Mouse (Mus musculus) embryonic facial prominence, embryonic 13.5 days (tissue): ENCODE data around the gene Acsbg2. TPM values are rescaled to one million over a fixed set of nuclear protein-coding genes. Genes with fewer than 3 reads are reported as not detected.
A peak's percentile ranks its signal among the peaks of the same experiment; 100 is the strongest.

Experiments
- ATAC-seq: fragments of 200-750 bp; cut with Nextera tagmentation; 2 replicates; pipeline ENCODE4 v1.8.0; 2017; ENCODE audit warnings: low read depth; ENCODE audit not compliant: insufficient number of reproducible peaks, insufficient read depth, low FRiP score, low TSS enrichment
- H3K27ac ChIP-seq: fragments of 300-500 bp; sonication (generic); 2 replicates; pipeline ENCODE4 v1.5.1; 2015; ENCODE audit warnings: moderate library complexity, mild to moderate bottlenecking, inconsistent platforms
- H3K27me3 ChIP-seq: fragments of 300-500 bp; sonication (generic); 2 replicates; pipeline ENCODE4 v1.6.1; 2015; ENCODE audit warnings: mild to moderate bottlenecking, inconsistent platforms
- H3K36me3 ChIP-seq: fragments of 300-500 bp; sonication (generic); 2 replicates; pipeline ENCODE4 v1.6.1; 2015; ENCODE audit warnings: mild to moderate bottlenecking, inconsistent platforms
- H3K4me1 ChIP-seq: fragments of 300-500 bp; sonication (generic); 2 replicates; pipeline ENCODE4 v1.6.1; 2015; ENCODE audit warnings: inconsistent platforms
- H3K4me2 ChIP-seq: fragments of 300-500 bp; sonication (generic); 2 replicates; pipeline ENCODE4 v1.6.1; 2015; ENCODE audit warnings: moderate library complexity, mild to moderate bottlenecking, inconsistent platforms
- H3K4me3 ChIP-seq: fragments of 300-500 bp; sonication (generic); 2 replicates; pipeline ENCODE4 v1.5.1; 2015; ENCODE audit warnings: mild to moderate bottlenecking, inconsistent platforms
- H3K9ac ChIP-seq: fragments of 300-500 bp; sonication (generic); 2 replicates; pipeline ENCODE4 v1.6.1; 2015; ENCODE audit warnings: mild to moderate bottlenecking, inconsistent platforms
- H3K9me3 ChIP-seq: fragments of 300-500 bp; sonication (generic); 2 replicates; pipeline ENCODE4 v1.6.1; 2016; ENCODE audit warnings: inconsistent platforms
- WGBS: fragments of 180-500 bp; shearing (Covaris S2); methylation state at CpG from one replicate; pipeline ENCODE4 v1.1.7; 2015; ENCODE audit warnings: mixed read lengths; 5-methylcytosine and 5-hydroxymethylcytosine counted together
- polyA plus RNA-seq: library from polyadenylated mRNA; unstranded; fragments of >200 nt; fragmentation: Nextera tagmentation; extraction: Ambion mirVana; gene quantifications from 2 replicates; pipeline ENCODE4 v1.2.1, GENCODE M21; 2015

Acsbg2 gene
- polyA plus RNA-seq, 1 experiment from 2014 or later: not detected

DNA sequence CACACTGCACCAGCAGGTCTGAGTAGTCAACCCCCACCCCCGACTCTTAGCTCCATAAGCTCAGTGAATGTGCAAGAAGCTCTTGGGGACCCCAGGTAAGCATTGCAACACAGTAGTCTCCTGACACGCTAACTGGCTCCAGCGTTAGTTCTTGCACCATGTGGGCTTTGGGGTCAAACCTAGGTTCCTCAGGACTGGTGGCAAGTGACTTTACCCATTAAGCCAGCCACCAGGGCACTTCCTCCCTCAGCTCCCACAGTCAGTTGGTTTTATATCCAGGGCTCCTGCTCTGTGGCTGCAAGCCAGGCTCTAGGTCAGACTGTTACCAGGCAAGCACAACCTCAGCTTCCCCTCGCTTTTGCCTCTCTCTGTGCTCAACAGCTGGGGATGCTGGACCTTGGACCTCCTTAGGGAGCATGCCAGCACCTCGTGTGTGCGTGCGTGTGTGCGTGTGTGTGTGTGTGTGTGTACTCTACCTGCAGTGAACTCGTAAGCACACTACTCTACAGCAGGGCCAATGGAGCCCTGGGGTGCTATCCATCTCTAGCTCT is 21.2 kb upstream of the Acsbg2 start:
- no peak overlapping the region for H3K27ac ChIP-seq
- 94% methylated on average over 9 of the region's 9 CpGs for WGBS
- no peak overlapping the region for H3K4me3 ChIP-seq
- peaks cover 99% of the 10 kb centered on the region for H3K36me3 ChIP-seq
- no peaks in the 10 kb centered on the region for H3K9me3 ChIP-seq
- no peak for ATAC-seq
- no peak overlapping the region for H3K4me2 ChIP-seq
- no peak overlapping the region for H3K9ac ChIP-seq
- H3K4me1 ChIP-seq: no peaks in the 10 kb centered on the region
- no peaks in the 10 kb centered on the region for H3K27me3 ChIP-seq

DNA sequence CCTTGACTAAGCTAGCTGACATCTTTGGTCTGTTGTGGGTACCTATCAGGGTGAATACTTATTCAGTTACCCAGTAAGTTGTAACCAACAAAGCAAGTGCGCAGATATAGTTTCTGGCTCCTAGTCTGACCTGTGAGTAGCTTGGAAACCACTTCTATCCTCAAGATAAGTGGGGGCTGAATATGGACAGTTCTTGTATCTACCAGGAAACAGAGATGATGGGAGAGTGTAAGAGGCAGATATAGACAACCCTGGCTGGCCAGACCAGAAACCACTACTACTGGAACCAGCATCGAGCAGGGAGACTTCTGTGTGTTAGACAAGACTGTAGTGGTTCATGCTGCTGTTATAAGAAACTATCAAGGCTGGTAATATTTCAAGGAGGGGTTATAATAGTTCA is 15.8 kb upstream of the Acsbg2 start:
- H3K36me3 ChIP-seq: peaks cover 68% of the 10 kb centered on the region
- no peaks in the 10 kb centered on the region for H3K4me1 ChIP-seq
- H3K4me3 ChIP-seq: no peak overlapping the region
- H3K4me2 ChIP-seq: no peak overlapping the region
- no peak overlapping the region for H3K9ac ChIP-seq
- WGBS: 92% methylated on average over 2 of the region's 2 CpGs
- no peaks in the 10 kb centered on the region for H3K9me3 ChIP-seq
- no peaks in the 10 kb centered on the region for H3K27me3 ChIP-seq
- H3K27ac ChIP-seq: no peak overlapping the region
- no peak for ATAC-seq

DNA sequence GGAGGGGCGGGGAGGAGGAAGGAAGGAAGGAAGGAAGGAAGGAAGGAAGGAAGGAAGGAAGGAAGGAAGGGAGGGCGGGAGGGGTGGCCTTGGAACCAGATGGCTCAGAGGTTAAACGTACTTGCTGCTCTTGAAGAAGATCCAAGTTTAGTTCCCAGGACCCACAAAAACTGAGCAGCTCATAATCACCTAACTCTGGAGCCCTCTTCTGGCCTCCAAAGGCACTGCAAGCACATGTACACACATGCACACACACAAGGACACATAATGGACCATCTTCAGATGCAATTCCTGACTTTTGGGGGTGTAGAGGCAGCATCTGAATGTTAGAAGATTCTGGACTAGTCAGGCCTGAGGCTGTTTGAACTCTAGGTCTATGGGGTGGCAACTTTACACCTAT is 13.8 kb upstream of the Acsbg2 start:
- no peaks in the 10 kb centered on the region for H3K4me1 ChIP-seq
- no peak for ATAC-seq
- no peak overlapping the region for H3K9ac ChIP-seq
- no peak overlapping the region for H3K4me3 ChIP-seq
- no peak overlapping the region for H3K4me2 ChIP-seq
- H3K27me3 ChIP-seq: no peaks in the 10 kb centered on the region
- H3K27ac ChIP-seq: no peak overlapping the region
- peaks cover 8% of the 10 kb centered on the region; the same call in 1 of the 2 replicates for H3K9me3 ChIP-seq
- H3K36me3 ChIP-seq: peaks cover 49% of the 10 kb centered on the region
- WGBS: 100% methylated on average over 2 of the region's 3 CpGs

DNA sequence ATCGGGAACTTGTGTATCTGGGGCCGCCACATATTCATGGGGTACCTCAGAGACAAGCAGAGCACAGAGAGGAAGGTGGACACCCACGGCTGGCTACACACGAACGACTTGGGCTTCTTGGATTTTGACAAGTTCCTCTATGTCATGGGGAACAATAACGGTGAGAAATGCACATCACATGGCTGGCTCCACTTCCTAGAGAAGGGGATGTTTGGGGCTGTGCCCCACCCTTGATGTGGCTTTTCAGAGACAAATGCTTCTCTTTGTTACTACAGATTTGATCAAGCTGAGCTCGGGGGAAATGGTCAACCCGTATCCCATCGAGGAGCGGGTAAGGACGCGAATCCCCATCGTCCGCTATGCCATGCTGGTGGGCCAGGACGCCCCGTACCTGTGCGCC is 10.6 kb upstream of the Acsbg2 start:
- no peaks in the 10 kb centered on the region for H3K27me3 ChIP-seq
- no peak overlapping the region for H3K9ac ChIP-seq
- ATAC-seq: no peak
- 91% methylated on average over 17 of the region's 17 CpGs for WGBS
- H3K9me3 ChIP-seq: peaks cover 8% of the 10 kb centered on the region; the same call in 1 of the 2 replicates
- no peaks in the 10 kb centered on the region for H3K4me1 ChIP-seq
- H3K36me3 ChIP-seq: peaks cover 17% of the 10 kb centered on the region
- H3K4me3 ChIP-seq: no peak overlapping the region
- no peak overlapping the region for H3K27ac ChIP-seq
- H3K4me2 ChIP-seq: no peak overlapping the region

DNA sequence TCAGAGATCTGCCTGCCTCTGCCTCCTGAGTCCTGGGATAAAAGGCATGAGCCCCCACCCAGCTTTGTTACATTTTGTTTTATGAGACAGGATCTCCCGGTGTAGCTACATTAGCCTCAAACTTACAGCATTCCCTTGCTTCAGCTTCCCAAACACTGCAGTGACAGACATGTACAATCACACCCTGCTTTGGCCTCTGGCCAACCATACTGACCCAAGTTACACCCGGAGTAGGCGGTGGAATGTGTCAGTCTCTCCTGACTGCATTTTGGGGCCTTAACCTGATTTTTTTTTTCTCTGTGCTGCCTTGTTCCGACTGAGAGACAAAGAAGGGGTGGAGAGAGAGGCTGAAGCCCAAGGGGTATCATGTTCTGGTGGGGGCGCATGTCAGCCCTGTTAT is 10.1 kb upstream of the Acsbg2 start:
- Histone ChIP-seq H3K4me1 (no peaks in the 10 kb centered on the region), H3K4me3 (no peak overlapping the region), H3K9me3 (peaks cover 8% of the 10 kb centered on the region; the same call in 1 of the 2 replicates), H3K27ac (no peak overlapping the region), H3K9ac (no peak overlapping the region), H3K27me3 (no peaks in the 10 kb centered on the region), H3K4me2 (no peak overlapping the region), H3K36me3 (peaks cover 12% of the 10 kb centered on the region)
- ATAC-seq: no peak
- WGBS: 72% methylated on average over 5 of the region's 5 CpGs

DNA sequence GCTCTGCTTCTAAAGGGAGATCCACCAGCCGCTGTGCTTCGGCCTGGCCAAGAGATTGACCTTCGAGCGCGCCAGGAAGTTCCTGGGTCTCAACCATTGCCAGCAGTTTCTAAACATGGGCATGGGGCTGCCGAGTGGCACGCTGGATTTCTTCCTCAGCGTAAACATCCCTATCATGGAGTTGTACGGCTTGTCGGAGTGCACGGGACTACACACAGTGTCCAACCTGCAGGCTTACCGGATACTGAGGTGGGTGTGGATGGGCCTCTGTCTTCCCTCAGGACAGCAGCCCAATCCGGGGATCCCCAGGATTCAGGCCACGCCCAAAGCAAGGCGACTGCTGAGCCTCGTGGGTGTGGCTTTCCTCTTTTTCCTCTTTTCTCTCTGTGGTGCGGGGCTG is 9.4 kb upstream of the Acsbg2 start:
- no peak overlapping the region for H3K4me3 ChIP-seq

DNA sequence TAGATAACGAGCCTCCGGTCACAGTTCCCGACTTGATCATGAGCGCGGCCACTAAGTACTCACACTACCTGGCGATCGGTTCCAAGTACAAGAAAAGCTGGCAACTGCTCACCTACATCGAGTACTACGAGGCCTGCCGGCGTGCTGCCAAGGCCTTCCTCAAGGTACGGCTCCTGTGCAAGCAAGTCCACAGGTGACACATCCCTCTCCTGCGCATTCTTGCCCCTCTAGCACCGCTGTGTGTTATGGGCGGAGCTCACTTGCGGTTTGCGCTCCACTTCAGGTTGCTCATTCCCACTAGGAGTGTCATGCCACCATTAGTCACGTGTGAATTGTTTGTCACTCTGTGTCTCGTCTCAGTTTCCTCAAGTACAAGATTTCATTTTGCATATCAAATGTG is 3.2 kb upstream of the Acsbg2 start:
- Histone ChIP-seq H3K36me3 (no peaks in the 10 kb centered on the region), H3K9me3 (no peaks in the 10 kb centered on the region), H3K4me3 (no peak overlapping the region), H3K9ac (no peak overlapping the region), H3K27me3 (no peaks in the 10 kb centered on the region), H3K4me2 (no peak overlapping the region), H3K27ac (no peak overlapping the region), H3K4me1 (no peaks in the 10 kb centered on the region)
- 87% methylated on average over 19 of the region's 19 CpGs for WGBS
- no peak for ATAC-seq

More for the DNA sequence above, 9.4 kb upstream of the Acsbg2 start:
- Histone ChIP-seq H3K4me2 (peak overlapping the region; percentile 43), H3K27ac (no peak overlapping the region), H3K27me3 (no peaks in the 10 kb centered on the region), H3K9me3 (peaks cover 8% of the 10 kb centered on the region; the same call in 1 of the 2 replicates), H3K36me3 (peaks cover 5% of the 10 kb centered on the region), H3K4me1 (no peaks in the 10 kb centered on the region), H3K9ac (no peak overlapping the region)
- ATAC-seq: no peak
- WGBS: 50% methylated on average over 17 of the region's 17 CpGs

DNA sequence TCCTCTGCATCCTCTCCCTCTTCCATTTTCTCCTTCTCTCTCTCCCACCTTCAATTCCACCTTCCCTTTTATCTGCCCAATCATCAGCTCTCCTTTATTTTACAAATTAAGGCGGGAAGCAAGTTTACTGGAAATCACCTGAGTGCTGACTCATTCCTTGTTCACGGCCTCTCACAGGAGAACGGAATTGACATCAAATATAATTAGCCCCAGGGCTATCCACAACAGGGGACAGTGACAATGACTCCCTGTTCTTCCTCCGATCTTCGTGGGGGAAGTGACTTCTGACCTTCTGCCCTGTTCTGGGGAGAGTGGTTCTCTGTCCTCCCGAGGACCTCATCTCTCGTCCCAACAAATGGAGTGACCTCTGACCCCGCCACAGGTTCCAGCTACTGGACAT is 2.7 kb upstream of the Acsbg2 start:
- H3K36me3 ChIP-seq: no peaks in the 10 kb centered on the region
- no peaks in the 10 kb centered on the region for H3K4me1 ChIP-seq
- H3K9ac ChIP-seq: no peak overlapping the region
- no peak overlapping the region for H3K27ac ChIP-seq
- H3K4me2 ChIP-seq: no peak overlapping the region
- 36% methylated on average over 8 of the region's 8 CpGs for WGBS
- H3K27me3 ChIP-seq: no peaks in the 10 kb centered on the region
- ATAC-seq: no peak
- no peaks in the 10 kb centered on the region for H3K9me3 ChIP-seq
- no peak overlapping the region for H3K4me3 ChIP-seq

DNA sequence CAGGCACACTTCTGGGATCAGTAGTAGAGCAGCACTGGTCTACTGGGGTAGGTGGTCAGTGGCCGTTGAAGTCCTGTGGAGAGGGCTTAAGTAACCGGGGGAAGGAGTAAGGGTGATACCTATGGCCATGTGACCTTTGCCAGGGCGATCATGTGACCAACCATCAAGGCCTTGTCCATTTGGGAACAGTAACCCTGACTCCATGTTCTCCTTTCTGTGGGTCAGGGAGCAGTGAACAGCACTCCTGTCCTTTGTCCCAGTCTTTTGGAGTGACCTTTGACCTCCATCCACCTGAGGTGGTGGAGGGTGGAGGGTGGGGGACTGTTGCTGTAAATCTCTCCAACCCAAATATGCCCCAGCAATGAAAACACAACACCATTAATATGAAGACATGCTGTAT is 2.2 kb upstream of the Acsbg2 start:
- Histone ChIP-seq H3K27me3 (no peaks in the 10 kb centered on the region), H3K4me2 (no peak overlapping the region), H3K36me3 (no peaks in the 10 kb centered on the region), H3K9ac (no peak overlapping the region), H3K4me3 (no peak overlapping the region), H3K4me1 (no peaks in the 10 kb centered on the region), H3K27ac (no peak overlapping the region), H3K9me3 (no peaks in the 10 kb centered on the region)
- WGBS: 81% methylated on average over 3 of the region's 3 CpGs
- no peak for ATAC-seq

DNA sequence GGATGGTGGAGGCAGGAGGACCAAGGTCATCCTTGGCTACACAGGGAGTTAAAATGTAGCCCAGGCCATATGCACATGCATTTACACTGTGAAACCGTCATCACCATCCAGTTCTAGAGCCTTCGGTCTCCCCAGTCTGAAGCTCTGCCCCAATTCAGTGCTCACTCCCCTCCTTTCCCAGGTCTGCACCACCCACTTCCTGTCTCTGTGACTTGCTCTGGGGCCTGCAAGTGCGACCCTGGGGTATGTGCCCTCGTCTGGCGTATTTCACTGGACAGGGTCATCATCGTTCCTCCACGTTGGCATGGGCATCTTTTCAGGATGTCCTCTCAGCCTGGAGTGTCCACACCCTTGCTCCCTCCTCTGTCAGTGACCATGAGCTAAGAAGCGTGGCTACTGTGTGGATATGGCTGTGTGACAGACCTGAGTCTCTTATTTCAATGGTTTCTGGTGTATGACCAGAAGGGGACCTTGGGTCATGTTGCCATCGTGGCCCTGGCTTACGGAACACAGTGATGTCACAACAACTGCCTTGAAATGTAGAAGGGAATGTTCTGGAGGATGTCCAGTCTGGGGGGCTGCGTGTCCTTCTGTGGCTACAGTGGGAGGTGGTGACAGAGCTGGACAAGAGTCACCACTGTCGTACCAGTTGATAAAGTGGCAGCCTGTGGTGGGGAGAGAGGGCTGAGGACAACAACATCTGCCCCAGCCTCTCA is 847 bp upstream of the Acsbg2 start, which contains the start of gene 1700061G19Rik:
1700061G19Rik (plus strand) TSS at position 542 of the 716 bp plus-strand sequence.
- no peak within 1 kb of the TSS for H3K4me3 ChIP-seq
- H3K4me1 ChIP-seq: no peaks in the 10 kb centered on the region
- H3K36me3 ChIP-seq: no peaks in the 10 kb centered on the region
- H3K27ac ChIP-seq: no peak within 1 kb of the TSS
- H3K9me3 ChIP-seq: no peaks in the 10 kb centered on the region
- H3K27me3 ChIP-seq: no peaks in the 10 kb centered on the region
- no peak within 1 kb of the TSS for H3K4me2 ChIP-seq
- no peak within 1 kb of the TSS for H3K9ac ChIP-seq
- 76% methylated on average over 12 of the region's 12 CpGs for WGBS
- no peak for ATAC-seq

DNA sequence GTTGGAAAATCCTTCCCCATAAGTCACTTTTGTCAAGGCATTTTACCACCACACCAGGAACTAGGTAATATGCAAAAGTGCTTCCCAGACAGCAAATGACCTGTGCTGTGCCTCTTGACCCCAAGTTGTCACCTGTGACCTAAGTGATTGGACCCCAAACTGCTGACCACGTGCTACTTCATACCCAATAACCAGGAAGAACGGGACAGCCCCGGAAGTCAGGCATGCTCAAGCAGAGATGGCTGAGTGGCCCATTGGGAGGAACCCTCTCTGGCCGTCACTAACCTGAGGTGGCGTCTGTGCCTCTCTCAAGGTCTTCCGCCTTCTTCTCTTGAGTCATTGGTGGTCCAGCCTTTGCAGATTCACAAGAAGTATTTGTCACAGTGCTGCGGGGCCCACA is 1.7 kb downstream of the Acsbg2 start:
- WGBS: 68% methylated on average over 7 of the region's 7 CpGs
- Histone ChIP-seq H3K9me3 (no peaks in the 10 kb centered on the region), H3K36me3 (no peaks in the 10 kb centered on the region), H3K27me3 (no peaks in the 10 kb centered on the region), H3K4me1 (no peaks in the 10 kb centered on the region), H3K27ac (no peak overlapping the region), H3K4me2 (no peak overlapping the region), H3K4me3 (no peak overlapping the region), H3K9ac (no peak overlapping the region)
- ATAC-seq: no peak

DNA sequence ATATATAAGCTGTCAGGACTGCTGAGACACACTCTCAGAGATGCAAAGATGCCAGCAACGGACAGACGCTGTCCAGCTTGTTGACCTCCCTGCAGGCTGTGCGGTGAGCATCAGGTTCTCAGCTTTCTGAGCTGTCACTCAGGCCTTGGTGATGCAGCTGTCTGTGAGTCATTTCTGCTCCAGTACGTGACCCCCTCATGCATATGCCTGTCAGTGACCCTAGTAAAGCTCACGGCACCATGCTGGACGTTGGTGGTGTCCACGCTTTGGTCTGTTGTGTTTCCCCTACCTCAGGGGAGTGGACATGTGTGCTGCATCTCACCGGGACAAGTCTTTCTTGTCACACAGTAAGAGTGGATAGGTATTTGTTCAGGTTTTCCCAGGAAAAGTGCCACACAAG is 2.5 kb downstream of the Acsbg2 start:
- no peak overlapping the region for H3K4me2 ChIP-seq
- WGBS: 65% methylated on average over 8 of the region's 8 CpGs
- H3K36me3 ChIP-seq: no peaks in the 10 kb centered on the region
- no peak for ATAC-seq
- H3K27ac ChIP-seq: no peak overlapping the region
- peaks cover 6% of the 10 kb centered on the region for H3K9me3 ChIP-seq
- no peaks in the 10 kb centered on the region for H3K4me1 ChIP-seq
- no peaks in the 10 kb centered on the region for H3K27me3 ChIP-seq
- no peak overlapping the region for H3K4me3 ChIP-seq
- no peak overlapping the region for H3K9ac ChIP-seq
